Mouse (Mus musculus) ES-Bruce4 (cell line): ENCODE results near the gene Dnm1. TPM values are rescaled to one million over a fixed set of nuclear protein-coding genes. Genes with fewer than 3 reads are reported as not detected.

Experiments
- H3K27ac ChIP-seq: 2 replicates; pipeline ENCODE4 v1.5.1; 2012; ENCODE audit warnings: low read length, inconsistent platforms; ENCODE audit not compliant: insufficient read depth
- H3K27me3 ChIP-seq: 2 replicates; pipeline ENCODE4 v1.6.1; 2012; ENCODE audit warnings: mild to moderate bottlenecking, low read length, inconsistent platforms; ENCODE audit not compliant: control insufficient read depth, poor library complexity, insufficient read depth, severe bottlenecking
- H3K36me3 ChIP-seq: 2 replicates; pipeline ENCODE4 v1.6.1; 2012; ENCODE audit warnings: inconsistent platforms, mild to moderate bottlenecking, low read length, moderate library complexity; ENCODE audit not compliant: control insufficient read depth, poor library complexity, insufficient read depth, severe bottlenecking
- H3K4me1 ChIP-seq: one replicate; pipeline ENCODE4 v1.8.1; 2011; ENCODE audit warnings: low read length; ENCODE audit not compliant: control insufficient read depth, insufficient read depth
- H3K4me3 ChIP-seq: 2 replicates; pipeline ENCODE4 v1.5.1; 2011; ENCODE audit warnings: low read depth, mild to moderate bottlenecking, low read length
- H3K9ac ChIP-seq: 2 replicates; pipeline ENCODE4 v1.6.1; 2012; ENCODE audit warnings: low read depth, mild to moderate bottlenecking, inconsistent platforms; ENCODE audit not compliant: poor library complexity, severe bottlenecking
- H3K9me3 ChIP-seq: replicated peaks from 2 replicates; pipeline ENCODE4 v1.6.1; 2012; ENCODE audit warnings: mild to moderate bottlenecking, low read length, inconsistent platforms; ENCODE audit not compliant: control insufficient read depth, poor library complexity, insufficient read depth, severe bottlenecking
- CTCF ChIP-seq: IDR thresholded peaks from one replicate; pipeline ENCODE4 v1.8.1; 2011; ENCODE audit warnings: low read depth, low read length
- EP300 ChIP-seq: IDR thresholded peaks from 2 replicates; pipeline ENCODE4 v1.6.1; 2011; ENCODE audit warnings: low read depth, low read length; ENCODE audit not compliant: insufficient read depth
- POLR2A ChIP-seq: IDR thresholded peaks from one replicate; pipeline ENCODE4 v1.8.1; 2011; ENCODE audit warnings: low read length; ENCODE audit not compliant: insufficient read depth
- polyA plus RNA-seq: library from polyadenylated mRNA; stranded (reverse); fragments of >200 nt; gene quantifications from 2 replicates; pipeline ENCODE4 v1.2.4, GENCODE M21; 2011; ENCODE audit warnings: low read depth; ENCODE audit not compliant: missing spikeins, insufficient read depth, insufficient read length

The Dnm1 gene
- polyA plus RNA-seq, 1 experiment, result 11.6 TPM

GRCm38 (mm10) chr2:32314831-32315230 lies 38.3 kb downstream of the Dnm1 start:
- no peak overlapping the region for H3K4me3 ChIP-seq

GRCm38 (mm10) chr2:32312318-32312964 lies 40.7 kb downstream of the Dnm1 start:
- Histone ChIP-seq H3K36me3 (no peaks in the 10 kb centered on the region), H3K27ac (no peak overlapping the region), H3K27me3 (no peaks in the 10 kb centered on the region), H3K4me1 (no peaks in the 10 kb centered on the region), H3K9ac (peak overlapping the region; percentile 80), H3K4me3 (peak overlapping the region; percentile 91), H3K9me3 (no peaks in the 10 kb centered on the region)
- TF ChIP-seq CTCF (no peak), POLR2A (no peak), EP300 (no peak)

More at GRCm38 (mm10) chr2:32314831-32315230, 38.3 kb downstream of the Dnm1 start:
- Histone ChIP-seq H3K4me1 (no peaks in the 10 kb centered on the region), H3K27me3 (no peaks in the 10 kb centered on the region), H3K9ac (no peak overlapping the region), H3K27ac (no peak overlapping the region), H3K9me3 (no peaks in the 10 kb centered on the region), H3K36me3 (no peaks in the 10 kb centered on the region)
- TF ChIP-seq POLR2A (no peak), EP300 (no peak), CTCF (no peak)

- TF ChIP-seq CTCF (peak; percentile 41), POLR2A (no peak), EP300 (no peak)
- H3K27ac ChIP-seq, result no peak overlapping the region
- peak overlapping the region; percentile 80 for H3K9ac ChIP-seq
- no peaks in the 10 kb centered on the region for H3K27me3 ChIP-seq
- no peaks in the 10 kb centered on the region for H3K9me3 ChIP-seq
- peak overlapping the region; percentile 61 for H3K4me3 ChIP-seq
- no peaks in the 10 kb centered on the region for H3K36me3 ChIP-seq
- no peaks in the 10 kb centered on the region for H3K4me1 ChIP-seq
Measured at GRCm38 (mm10) chr2:32311443-32312317, 41.5 kb downstream of the Dnm1 start.

GRCm38 (mm10) chr2:32310096-32310845 lies 42.9 kb downstream of the Dnm1 start:
- Histone ChIP-seq H3K27ac (no peak overlapping the region), H3K4me1 (no peaks in the 10 kb centered on the region), H3K27me3 (no peaks in the 10 kb centered on the region), H3K9me3 (no peaks in the 10 kb centered on the region), H3K9ac (no peak overlapping the region), H3K4me3 (no peak overlapping the region), H3K36me3 (no peaks in the 10 kb centered on the region)
- TF ChIP-seq CTCF (no peak), EP300 (no peak), POLR2A (no peak)

GRCm38 (mm10) chr2:32308870-32309568 lies 44.1 kb downstream of the Dnm1 start:
- no peak for TF ChIP-seq EP300
- TF ChIP-seq POLR2A, result no peak
- TF ChIP-seq CTCF, result no peak
- Histone ChIP-seq H3K27ac (no peak overlapping the region), H3K9ac (no peak overlapping the region), H3K4me3 (no peak overlapping the region), H3K9me3 (no peaks in the 10 kb centered on the region), H3K36me3 (no peaks in the 10 kb centered on the region), H3K4me1 (no peaks in the 10 kb centered on the region), H3K27me3 (no peaks in the 10 kb centered on the region)
